In genomic region chr2:53330680-53331079, GRCm38 (mm10) we compare ENCODE assay signal across 8 mouse cellular contexts.
A peak's percentile ranks its signal among the peaks of the same experiment; 100 is the strongest.
DNase-seq lines count a peak whose midpoint lies in the region; ATAC-seq and TF ChIP-seq lines count a peak whose summit lies in the region.
"Had no signal": no experiment of that assay in that cellular context is flagged by ENCODE, and none has a peak within 500 bp of the region (broad histone marks: within the 10 kb centered on the region; RNA-seq: fewer than 3 reads in every experiment).

No protein-coding gene starts in this region.

- WGBS in midbrain, embryonic 10.5 days: 27% methylated on average over 6 of the region's 6 CpGs
- WGBS in midbrain, embryonic 15.5 days: 27% methylated on average over 6 of the region's 6 CpGs
- 29% methylated on average over 6 of the region's 6 CpGs for WGBS in kidney, postnatal 0 days
- 21% methylated on average over 6 of the region's 6 CpGs for WGBS in lung, postnatal 0 days

- H3K4me1 ChIP-seq in midbrain, embryonic 10.5 days: no peaks in the 10 kb centered on the region
- H3K4me1 ChIP-seq in midbrain, embryonic 15.5 days: no peaks in the 10 kb centered on the region
- no peaks in the 10 kb centered on the region for H3K4me1 ChIP-seq in kidney, postnatal 0 days (replicated peaks; ENCODE audit: insufficient read depth, low read length)
- H3K4me1 ChIP-seq in lung, postnatal 0 days (ENCODE audit: insufficient read depth, low read depth, low read length): no peaks in the 10 kb centered on the region
- H3K4me1 ChIP-seq: megakaryocyte, embryonic 14.5 days had no signal

- no peak overlapping the region for H3K27ac ChIP-seq in midbrain, embryonic 10.5 days (replicated peaks)
- no peak overlapping the region for H3K27ac ChIP-seq in midbrain, embryonic 15.5 days
- no peak overlapping the region for H3K27ac ChIP-seq in kidney, postnatal 0 days
- no peak overlapping the region for H3K27ac ChIP-seq in lung, postnatal 0 days (ENCODE audit: low read length)

- no peak for TF ChIP-seq EP300 in lung, postnatal 0 days (IDR thresholded peaks at IDR 0.05)

- no peak overlapping the region for H3K9ac ChIP-seq in midbrain, embryonic 15.5 days
- H3K9ac ChIP-seq in kidney, postnatal 0 days (ENCODE audit: low read depth, low read length): no peak overlapping the region
- no peak overlapping the region for H3K9ac ChIP-seq in lung, postnatal 0 days (replicated peaks; ENCODE audit: low read depth)

- TF ChIP-seq CTCF in kidney, postnatal 0 days (IDR thresholded peaks at IDR 0.05; ENCODE audit: low read depth): peak; percentile 66
- TF ChIP-seq CTCF in lung, postnatal 0 days (IDR thresholded peaks at IDR 0.05): peak; percentile 61

- no peak overlapping the region for H3K4me2 ChIP-seq in midbrain, embryonic 15.5 days
- no peak overlapping the region for H3K4me2 ChIP-seq in kidney, postnatal 0 days (ENCODE audit: low read length)
- no peak overlapping the region for H3K4me2 ChIP-seq in lung, postnatal 0 days (replicated peaks; ENCODE audit: low read depth, low read length)

- no peaks in the 10 kb centered on the region for H3K9me3 ChIP-seq in midbrain, embryonic 10.5 days (replicated peaks)
- no peaks in the 10 kb centered on the region for H3K9me3 ChIP-seq in midbrain, embryonic 15.5 days
- H3K9me3 ChIP-seq in kidney, postnatal 0 days (replicated peaks; ENCODE audit: low read length): no peaks in the 10 kb centered on the region
- no peaks in the 10 kb centered on the region for H3K9me3 ChIP-seq in lung, postnatal 0 days (ENCODE audit: low read length)

- no peaks in the 10 kb centered on the region for H3K36me3 ChIP-seq in midbrain, embryonic 10.5 days
- H3K36me3 ChIP-seq in midbrain, embryonic 15.5 days (replicated peaks): no peaks in the 10 kb centered on the region
- H3K36me3 ChIP-seq in kidney, postnatal 0 days (ENCODE audit: insufficient read depth, low read length): no peaks in the 10 kb centered on the region
- no peaks in the 10 kb centered on the region for H3K36me3 ChIP-seq in lung, postnatal 0 days (ENCODE audit: insufficient read depth, low read length)

- H3K4me3 ChIP-seq in midbrain, embryonic 10.5 days: no peak overlapping the region
- no peak overlapping the region for H3K4me3 ChIP-seq in midbrain, embryonic 15.5 days
- no peak overlapping the region for H3K4me3 ChIP-seq in kidney, postnatal 0 days (replicated peaks; ENCODE audit: low read depth, low read length)
- H3K4me3 ChIP-seq in lung, postnatal 0 days (ENCODE audit: low read depth, low read length): no peak overlapping the region
- H3K4me3 ChIP-seq: megakaryocyte, embryonic 14.5 days had no signal

- peak; percentile 38 for DNase-seq in midbrain, embryonic 10.5 days (ENCODE audit: low spot score)
- peak; percentile 22 to 24 for DNase-seq in adrenal gland, adult 18-20 months (ENCODE audit: low spot score in 2 of 2)
- DNase-seq in embryo, embryonic 11 days: peak; percentile 67
- DNase-seq in kidney, postnatal 0 days (ENCODE audit: low spot score): peak; percentile 56
- peak; percentile 20 for DNase-seq in lung, postnatal 0 days (ENCODE audit: low spot score)
- DNase-seq in T-cell, adult 2 months (ENCODE audit: low spot score): no peak

- no peak for ATAC-seq in midbrain, embryonic 15.5 days (replicated peaks)
- no peak; the same call in 1 of the 2 replicates for ATAC-seq in kidney, postnatal 0 days (replicated peaks; ENCODE audit: low FRiP score, low read depth)
- ATAC-seq in lung, postnatal 0 days: no peak

- no peaks in the 10 kb centered on the region for H3K27me3 ChIP-seq in midbrain, embryonic 10.5 days (ENCODE audit: low read depth, poor library complexity, severe bottlenecking)
- no peaks in the 10 kb centered on the region for H3K27me3 ChIP-seq in midbrain, embryonic 15.5 days (replicated peaks)
- no peaks in the 10 kb centered on the region for H3K27me3 ChIP-seq in kidney, postnatal 0 days (ENCODE audit: insufficient read depth, low read length)
- H3K27me3 ChIP-seq in lung, postnatal 0 days (replicated peaks; ENCODE audit: insufficient read depth, low read length): no peaks in the 10 kb centered on the region
- H3K27me3 ChIP-seq: megakaryocyte, embryonic 14.5 days had no signal
